Mouse (Mus musculus): Measurements from ENCODE around the gene Aebp1. TPM values are rescaled to one million over a fixed set of nuclear protein-coding genes. Genes with fewer than 3 reads are reported as not detected.

The Aebp1 gene
- polyA plus RNA-seq, 1 experiment from 2014 or later: 32.9 TPM

DNA sequence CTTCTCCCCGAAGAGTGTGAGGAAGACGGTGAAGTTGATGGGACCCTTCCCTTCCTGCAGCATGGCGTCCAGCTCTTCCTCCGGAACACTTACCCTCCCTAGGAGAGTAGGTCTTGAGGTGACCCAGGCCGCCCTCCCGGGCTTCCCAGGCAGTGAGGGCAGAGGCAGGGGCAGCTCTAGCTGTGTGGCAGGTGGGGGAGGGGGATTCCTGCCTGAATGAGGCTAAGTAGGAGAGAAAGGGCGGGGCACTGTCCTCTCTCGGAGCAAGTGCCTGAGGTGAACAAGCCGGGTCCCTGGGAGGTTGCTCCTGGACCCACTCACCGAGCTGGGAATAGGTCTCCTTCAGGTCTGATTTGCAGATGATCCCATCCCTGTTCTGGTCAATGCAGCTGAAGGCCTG is 36.1 kb downstream of the Aebp1 start:
- 20% methylated on average over 10 of the region's 10 CpGs for WGBS
- no peak overlapping the region for H3K4me3 ChIP-seq
- H3K27me3 ChIP-seq: peaks cover 17% of the 10 kb centered on the region
- H3K4me2 ChIP-seq: peak overlapping the region; percentile 28
- H3K36me3 ChIP-seq: no peaks in the 10 kb centered on the region
- no peaks in the 10 kb centered on the region for H3K9me3 ChIP-seq
- no peak for ATAC-seq (ENCODE audit: insufficient number of reproducible peaks, insufficient read depth, low FRiP score, low TSS enrichment, low read depth)
- H3K4me1 ChIP-seq: peaks cover 41% of the 10 kb centered on the region
- H3K27ac ChIP-seq: no peak overlapping the region
- H3K9ac ChIP-seq: no peak overlapping the region

DNA sequence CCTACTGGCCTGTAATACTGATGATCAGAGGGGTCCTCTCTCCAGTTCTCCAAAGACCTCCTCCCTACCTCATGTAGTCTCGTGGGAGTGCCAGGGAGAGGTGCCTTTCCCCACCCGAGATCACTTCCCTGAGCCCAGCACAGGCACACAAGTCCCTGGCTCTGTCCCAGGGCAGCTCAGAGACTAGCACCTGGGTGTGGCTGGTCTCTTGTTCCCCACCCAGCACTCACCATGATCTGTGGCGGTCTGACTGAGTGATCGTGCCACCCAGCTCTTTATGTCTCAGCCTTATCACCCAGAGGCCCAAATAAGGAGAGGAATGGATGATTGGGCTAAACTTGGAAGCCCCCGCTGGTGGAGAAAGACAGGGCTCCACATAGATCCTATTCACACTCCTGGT is 36.8 kb downstream of the Aebp1 start, which contains the start of gene Myl7:
Gene Myl7, minus strand, starts transcription at position 252 of the 400 bp plus-strand sequence.
- ATAC-seq (ENCODE audit: insufficient number of reproducible peaks, insufficient read depth, low FRiP score, low TSS enrichment, low read depth): no peak
- Histone ChIP-seq H3K27ac (no peak within 1 kb of the TSS), H3K4me3 (no peak within 1 kb of the TSS), H3K4me1 (peaks cover 40% of the 10 kb centered on the region), H3K4me2 (peak within 1 kb of the TSS; percentile 28), H3K9me3 (no peaks in the 10 kb centered on the region), H3K9ac (no peak within 1 kb of the TSS), H3K36me3 (no peaks in the 10 kb centered on the region), H3K27me3 (peaks cover 17% of the 10 kb centered on the region)
- WGBS: 69% methylated on average over 5 of the region's 5 CpGs

DNA sequence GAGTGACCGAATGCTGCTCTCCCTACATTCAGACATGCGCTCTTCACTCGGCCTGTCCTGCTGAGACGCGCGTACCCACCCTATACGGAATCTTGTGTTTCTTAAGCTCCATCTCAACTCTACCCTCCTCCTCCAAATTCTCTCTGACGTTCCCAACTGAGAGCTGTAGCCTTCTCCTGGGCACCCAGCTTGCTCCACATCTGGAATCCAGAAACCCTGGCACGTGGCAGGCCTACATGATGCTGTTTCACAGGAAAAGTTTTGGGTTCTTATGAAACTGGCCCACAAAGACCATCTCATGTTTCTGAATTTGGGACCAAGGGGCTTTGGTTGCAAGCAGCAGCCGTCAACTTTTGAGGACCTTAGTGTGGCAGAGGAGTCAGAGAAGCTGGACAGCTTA is 37.5 kb downstream of the Aebp1 start:
- H3K36me3 ChIP-seq: no peaks in the 10 kb centered on the region
- H3K4me3 ChIP-seq: no peak overlapping the region
- no peaks in the 10 kb centered on the region for H3K9me3 ChIP-seq
- no peak overlapping the region for H3K9ac ChIP-seq
- no peak overlapping the region for H3K27ac ChIP-seq
- ATAC-seq (ENCODE audit: insufficient number of reproducible peaks, insufficient read depth, low FRiP score, low TSS enrichment, low read depth): no peak
- 78% methylated on average over 10 of the region's 10 CpGs for WGBS
- peaks cover 17% of the 10 kb centered on the region for H3K27me3 ChIP-seq
- H3K4me1 ChIP-seq: peaks cover 40% of the 10 kb centered on the region
- H3K4me2 ChIP-seq: no peak overlapping the region

DNA sequence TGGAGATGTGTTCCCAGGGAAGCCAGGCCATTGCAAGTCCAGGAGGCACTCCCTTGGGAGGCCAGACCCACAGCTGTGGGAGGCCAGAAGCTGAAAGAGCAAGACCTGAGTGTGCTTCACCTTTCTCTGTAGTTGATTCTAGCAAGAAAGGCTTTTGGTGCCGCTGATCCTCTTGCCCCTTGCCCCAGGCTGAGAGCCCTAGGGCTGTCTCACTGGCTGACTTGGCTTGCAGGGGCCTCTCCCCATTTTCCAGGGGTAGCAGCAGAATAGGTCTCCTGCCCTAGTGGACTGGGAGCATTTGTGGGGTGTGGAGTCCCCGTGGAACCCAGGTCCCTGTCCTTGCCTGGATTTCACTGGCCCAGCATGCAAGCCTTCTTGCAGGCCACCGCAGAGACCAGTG is 39.6 kb downstream of the Aebp1 start:
- Histone ChIP-seq H3K9ac (peak overlapping the region; percentile 74), H3K27me3 (peaks cover 17% of the 10 kb centered on the region), H3K4me2 (peak overlapping the region; percentile 80), H3K4me1 (peaks cover 40% of the 10 kb centered on the region), H3K27ac (peak overlapping the region; percentile 51), H3K9me3 (no peaks in the 10 kb centered on the region), H3K36me3 (no peaks in the 10 kb centered on the region), H3K4me3 (peak overlapping the region; percentile 49)
- 21% methylated on average over 3 of the region's 3 CpGs for WGBS
- ATAC-seq (ENCODE audit: insufficient number of reproducible peaks, insufficient read depth, low FRiP score, low TSS enrichment, low read depth): no peak

DNA sequence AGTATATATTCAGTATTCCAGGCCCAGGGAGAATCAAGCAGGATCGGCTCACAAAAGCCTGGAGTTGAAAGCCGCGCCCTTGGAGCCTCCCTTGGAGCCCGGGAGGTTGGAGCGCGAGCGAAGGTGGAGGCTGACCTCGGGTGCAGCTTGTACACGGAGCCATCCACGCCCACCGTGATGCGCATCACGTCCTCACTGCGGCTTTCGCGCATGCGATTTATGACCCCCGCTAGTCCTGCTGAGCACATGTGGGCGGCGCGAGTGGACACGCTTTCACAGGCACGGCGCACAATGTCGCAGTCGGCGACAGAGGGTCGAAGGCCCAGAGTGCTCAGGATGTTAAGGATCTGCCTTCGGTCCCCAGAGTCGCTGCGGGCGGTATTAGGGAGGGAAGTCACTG is 40.2 kb downstream of the Aebp1 start:
- H3K4me3 ChIP-seq: peak overlapping the region; percentile 49
- H3K9ac ChIP-seq: peak overlapping the region; percentile 74
- H3K36me3 ChIP-seq: no peaks in the 10 kb centered on the region
- H3K27me3 ChIP-seq: peaks cover 13% of the 10 kb centered on the region
- peaks cover 36% of the 10 kb centered on the region for H3K4me1 ChIP-seq
- H3K27ac ChIP-seq: peak overlapping the region; percentile 51
- ATAC-seq (ENCODE audit: insufficient number of reproducible peaks, insufficient read depth, low FRiP score, low TSS enrichment, low read depth): peak; percentile 79
- H3K4me2 ChIP-seq: peak overlapping the region; percentile 80
- no peaks in the 10 kb centered on the region for H3K9me3 ChIP-seq
- under 1% methylated on average over 32 of the region's 32 CpGs for WGBS

DNA sequence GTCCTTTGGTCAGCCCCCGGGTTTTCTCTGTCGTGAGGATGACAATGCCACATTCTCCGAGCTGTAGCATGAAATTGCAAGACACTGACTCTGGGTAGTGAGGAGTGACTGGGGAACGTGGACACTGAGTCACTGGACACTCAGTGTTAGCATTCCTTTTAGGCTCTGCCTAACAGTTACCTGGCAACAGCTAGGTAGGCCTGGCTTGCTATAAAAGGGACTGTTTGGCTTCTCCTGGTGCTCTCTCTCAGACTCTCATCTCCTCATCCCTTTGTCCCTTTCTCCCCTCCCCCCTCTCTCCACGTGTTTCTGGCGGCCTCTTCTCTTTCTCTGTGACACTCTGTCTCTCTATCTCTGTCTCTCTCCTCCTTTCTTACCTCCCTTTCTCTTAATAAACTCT is 40.6 kb downstream of the Aebp1 start:
- no peaks in the 10 kb centered on the region for H3K9me3 ChIP-seq
- H3K36me3 ChIP-seq: no peaks in the 10 kb centered on the region
- peak overlapping the region; percentile 80 for H3K4me2 ChIP-seq
- peaks cover 32% of the 10 kb centered on the region for H3K4me1 ChIP-seq
- peak overlapping the region; percentile 49 for H3K4me3 ChIP-seq
- WGBS: 8% methylated on average over 6 of the region's 6 CpGs
- ATAC-seq (ENCODE audit: insufficient number of reproducible peaks, insufficient read depth, low FRiP score, low TSS enrichment, low read depth): no peak
- peak overlapping the region; percentile 74 for H3K9ac ChIP-seq
- H3K27ac ChIP-seq: peak overlapping the region; percentile 51; the same call in 1 of the 2 replicates
- peaks cover 9% of the 10 kb centered on the region for H3K27me3 ChIP-seq

DNA sequence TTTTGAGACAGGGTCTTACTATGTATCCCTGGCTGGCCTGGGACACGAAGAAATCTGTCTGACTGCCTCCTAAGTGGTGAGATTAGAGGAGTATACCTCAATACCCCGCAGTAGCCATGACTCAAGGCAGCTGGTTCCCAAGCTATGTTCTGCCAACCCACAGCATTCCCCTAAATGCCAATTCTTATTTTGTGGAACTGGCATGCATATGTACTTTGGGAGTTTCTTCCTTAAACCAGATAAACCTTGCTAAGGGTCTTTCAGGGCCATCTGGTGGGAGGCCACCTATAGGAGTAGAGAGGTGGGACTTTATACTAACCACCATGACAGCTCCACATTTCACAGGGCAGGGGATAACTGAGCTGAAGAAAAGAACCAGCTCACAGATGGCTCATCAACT is 42.1 kb downstream of the Aebp1 start:
- peaks cover 19% of the 10 kb centered on the region for H3K4me1 ChIP-seq
- no peaks in the 10 kb centered on the region; the same call in 1 of the 2 replicates for H3K27me3 ChIP-seq
- H3K9me3 ChIP-seq: no peaks in the 10 kb centered on the region
- H3K9ac ChIP-seq: no peak overlapping the region
- no peak overlapping the region for H3K4me2 ChIP-seq
- no peak overlapping the region for H3K27ac ChIP-seq
- H3K4me3 ChIP-seq: no peak overlapping the region
- no peak for ATAC-seq (ENCODE audit: insufficient number of reproducible peaks, insufficient read depth, low FRiP score, low TSS enrichment, low read depth)
- no peaks in the 10 kb centered on the region for H3K36me3 ChIP-seq
- WGBS: 79% methylated on average over 2 of the region's 2 CpGs

DNA sequence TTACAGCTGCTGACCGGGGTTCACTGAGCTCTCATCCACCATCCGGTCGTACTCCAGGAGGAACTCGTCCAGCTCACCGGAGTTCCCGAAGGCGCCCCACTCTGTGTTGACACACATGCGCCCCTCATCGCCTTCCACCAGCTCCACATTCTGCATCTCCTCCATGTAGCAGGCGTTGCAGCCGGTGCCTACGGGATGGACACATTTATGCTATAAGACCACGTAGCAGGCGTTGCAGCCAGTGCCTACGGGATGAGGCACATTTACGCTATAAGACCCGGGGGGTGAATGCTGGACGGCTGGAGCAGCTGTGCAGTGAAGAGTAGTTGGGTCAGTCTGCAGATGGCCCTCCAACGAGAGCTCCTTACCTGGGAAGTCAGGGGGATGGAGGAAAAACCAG is 42.6 kb downstream of the Aebp1 start:
- Histone ChIP-seq H3K9ac (no peak overlapping the region), H3K4me1 (peaks cover 19% of the 10 kb centered on the region), H3K36me3 (no peaks in the 10 kb centered on the region), H3K9me3 (no peaks in the 10 kb centered on the region), H3K27ac (no peak overlapping the region), H3K27me3 (no peaks in the 10 kb centered on the region; the same call in 1 of the 2 replicates), H3K4me2 (no peak overlapping the region), H3K4me3 (no peak overlapping the region)
- no peak for ATAC-seq (ENCODE audit: insufficient number of reproducible peaks, insufficient read depth, low FRiP score, low TSS enrichment, low read depth)
- WGBS: 91% methylated on average over 19 of the region's 19 CpGs

DNA sequence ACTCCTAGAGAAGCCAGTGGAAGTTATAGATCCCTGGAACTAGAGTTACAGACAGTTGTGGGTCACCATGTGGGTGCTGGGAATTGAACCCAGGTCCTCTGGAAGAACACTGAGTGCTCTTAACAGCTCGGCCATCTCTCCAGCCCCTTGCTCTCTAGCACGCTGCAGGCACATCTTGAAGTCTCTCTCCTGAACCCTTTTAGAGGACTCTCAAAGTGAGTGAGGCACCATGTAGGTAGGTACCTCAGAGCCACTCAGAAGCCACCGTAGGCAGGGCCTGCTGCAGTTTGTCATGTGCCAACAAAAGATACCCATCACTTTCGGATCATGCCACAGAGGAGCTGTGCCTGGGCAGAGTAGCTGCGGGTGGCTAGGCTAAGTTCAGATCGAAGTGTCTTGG is 43.1 kb downstream of the Aebp1 start:
- Histone ChIP-seq H3K27me3 (no peaks in the 10 kb centered on the region; the same call in 1 of the 2 replicates), H3K9me3 (no peaks in the 10 kb centered on the region), H3K4me1 (peaks cover 19% of the 10 kb centered on the region), H3K9ac (no peak overlapping the region), H3K4me2 (no peak overlapping the region), H3K27ac (no peak overlapping the region), H3K36me3 (no peaks in the 10 kb centered on the region), H3K4me3 (no peak overlapping the region)
- ATAC-seq (ENCODE audit: insufficient number of reproducible peaks, insufficient read depth, low FRiP score, low TSS enrichment, low read depth): no peak
- 91% methylated on average over 6 of the region's 6 CpGs for WGBS

DNA sequence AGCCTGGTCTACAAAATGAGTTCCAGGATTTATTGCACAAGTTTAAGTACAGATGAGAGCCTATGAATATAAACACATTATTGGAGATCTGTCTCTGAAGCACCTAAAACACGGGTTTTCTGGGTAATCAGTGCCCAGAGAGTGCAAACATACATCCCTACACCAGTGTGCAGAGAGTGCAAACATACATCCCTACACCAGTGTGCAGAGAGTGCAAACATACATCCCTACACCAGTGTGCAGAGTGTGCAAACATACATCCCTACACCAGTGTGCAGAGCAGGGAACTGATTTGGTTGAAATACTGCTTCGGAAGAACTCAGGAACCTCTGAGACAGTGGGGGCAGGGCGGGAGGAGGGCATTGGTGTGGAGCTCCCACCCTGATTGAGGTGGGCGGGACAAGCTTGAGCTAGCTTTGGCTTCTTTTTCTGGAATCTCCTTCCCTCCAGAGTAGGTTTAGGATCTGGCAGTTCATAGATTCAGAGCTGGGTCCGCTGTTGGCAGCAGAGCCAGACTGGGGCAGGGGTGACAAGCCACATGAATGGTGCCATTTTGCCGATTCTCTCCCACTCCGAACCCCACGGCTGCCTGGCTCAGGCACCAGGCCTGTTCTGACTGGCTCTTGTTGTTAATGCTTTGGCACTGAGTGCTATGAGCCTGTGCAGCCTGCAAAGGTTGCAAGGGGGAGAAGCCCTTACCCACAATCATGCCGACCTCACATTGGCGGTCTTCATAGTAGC is 44.2 kb downstream of the Aebp1 start:
- 87% methylated on average over 10 of the region's 10 CpGs for WGBS
- no peaks in the 10 kb centered on the region for H3K9me3 ChIP-seq
- ATAC-seq (ENCODE audit: insufficient number of reproducible peaks, insufficient read depth, low FRiP score, low TSS enrichment, low read depth): no peak

DNA sequence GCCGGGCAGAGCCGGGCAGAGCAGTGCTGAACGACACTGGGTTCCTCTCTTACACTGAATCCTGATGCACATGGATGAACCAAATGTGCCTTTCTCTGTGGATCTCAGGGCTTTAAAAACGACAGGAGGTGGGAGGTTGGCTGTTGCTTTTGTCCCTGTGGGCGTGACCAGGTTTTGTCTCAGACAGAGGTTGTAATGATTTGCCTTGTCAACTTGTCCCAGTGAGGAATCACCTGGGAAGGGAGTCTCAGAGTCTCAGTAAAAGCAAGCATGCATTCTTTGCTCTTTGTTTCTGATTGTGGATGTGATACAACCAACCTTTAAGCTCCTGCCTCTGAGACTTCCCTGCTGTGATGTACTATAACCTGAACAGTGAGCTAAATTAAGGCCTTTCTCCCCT is 45.3 kb downstream of the Aebp1 start:
- peaks cover 7% of the 10 kb centered on the region for H3K4me1 ChIP-seq
- no peaks in the 10 kb centered on the region for H3K9me3 ChIP-seq
- WGBS: 59% methylated on average over 5 of the region's 5 CpGs
- no peak overlapping the region for H3K27ac ChIP-seq
- no peak overlapping the region for H3K4me3 ChIP-seq
- H3K4me2 ChIP-seq: no peak overlapping the region
- no peaks in the 10 kb centered on the region for H3K36me3 ChIP-seq
- H3K27me3 ChIP-seq: no peaks in the 10 kb centered on the region; the same call in 1 of the 2 replicates
- H3K9ac ChIP-seq: no peak overlapping the region
- ATAC-seq (ENCODE audit: insufficient number of reproducible peaks, insufficient read depth, low FRiP score, low TSS enrichment, low read depth): no peak

More for the DNA sequence above, 44.2 kb downstream of the Aebp1 start:
- H3K4me3 ChIP-seq: no peak overlapping the region
- H3K27ac ChIP-seq: no peak overlapping the region
- H3K4me1 ChIP-seq: peaks cover 19% of the 10 kb centered on the region
- no peak overlapping the region for H3K9ac ChIP-seq
- H3K27me3 ChIP-seq: no peaks in the 10 kb centered on the region; the same call in 1 of the 2 replicates
- no peaks in the 10 kb centered on the region for H3K36me3 ChIP-seq
- no peak overlapping the region for H3K4me2 ChIP-seq

DNA sequence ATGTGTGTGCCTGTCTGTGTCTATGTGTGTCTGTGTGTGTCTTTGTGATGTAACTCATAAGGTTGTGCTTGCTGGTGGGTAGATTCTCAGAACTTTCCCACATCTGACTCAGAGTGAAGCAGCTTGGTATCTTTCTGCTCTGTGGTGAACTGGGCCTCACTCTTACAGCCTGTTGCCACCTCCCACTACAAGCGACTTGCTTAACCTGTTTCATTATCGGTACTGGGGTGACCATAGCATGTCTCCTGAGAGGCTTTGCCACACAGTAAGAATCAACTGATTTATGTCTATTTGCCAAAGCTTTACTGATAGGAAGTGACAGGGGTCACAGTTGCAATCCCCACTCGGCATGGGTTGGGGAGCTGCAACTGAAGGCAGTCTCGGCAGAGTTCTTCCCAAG is 46.9 kb downstream of the Aebp1 start:
- 73% methylated on average over 4 of the region's 4 CpGs for WGBS
- H3K9me3 ChIP-seq: no peaks in the 10 kb centered on the region
- H3K9ac ChIP-seq: no peak overlapping the region
- H3K4me1 ChIP-seq: no peaks in the 10 kb centered on the region
- H3K27me3 ChIP-seq: peaks cover 3% of the 10 kb centered on the region; the same call in 1 of the 2 replicates
- no peak overlapping the region for H3K4me3 ChIP-seq
- H3K27ac ChIP-seq: no peak overlapping the region
- no peak overlapping the region for H3K4me2 ChIP-seq
- no peak for ATAC-seq (ENCODE audit: insufficient number of reproducible peaks, insufficient read depth, low FRiP score, low TSS enrichment, low read depth)
- H3K36me3 ChIP-seq: no peaks in the 10 kb centered on the region

Data from embryonic facial prominence, embryonic 13.5 days (tissue).